Mouse (Mus musculus) gastrocnemius, adult 2 months (tissue): ENCODE results near the gene Hoxc6. TPM values are rescaled to one million over a fixed set of nuclear protein-coding genes. Genes with fewer than 3 reads are reported as not detected.
A peak's percentile ranks its signal among the peaks of the same experiment; 100 is the strongest.

Source experiments
- DNase-seq: peaks from one replicate; pipeline ENCODE4 v3.0.0; 2022
- H3K27ac ChIP-seq: fragments of 200-600 bp; 2 replicates; pipeline ENCODE4 v1.8.1; 2022; ENCODE audit warnings: mild to moderate bottlenecking
- H3K4me3 ChIP-seq: fragments of 200-600 bp; 2 replicates; pipeline ENCODE4 v1.8.1; 2022; ENCODE audit warnings: mild to moderate bottlenecking, moderate library complexity
- CTCF ChIP-seq: fragments of 200-600 bp; IDR thresholded peaks from 2 replicates; pipeline ENCODE4 v1.8.1; 2022; ENCODE audit warnings: antibody characterized with exemption, mild to moderate bottlenecking, moderate library complexity
- intact Hi-C: fragments of 180-260 bp; cut with DNase I; formaldehyde crosslinking; loops from one replicate; pipeline ENCODE4 v1.15.1; 2025
- total RNA-seq, 2 experiments: library from RNA; stranded (reverse); gene quantifications; 2 replicates each; pipeline ENCODE4 v1.2.3; 2021

Gene Hoxc6
- total RNA-seq, 2 experiments from 2014 or later: 8.1 to 8.6 TPM

- intact Hi-C loops: no loop called here
- TF ChIP-seq CTCF: no peak
- Histone ChIP-seq H3K27ac (peak overlapping the region; percentile 16), H3K4me3 (peak overlapping the region; percentile 48)
- no peak for DNase-seq
These were observed 12.9 kb downstream of the Hoxc6 start for GRCm38 (mm10) chr15:103010847-103011555.

DNA sequence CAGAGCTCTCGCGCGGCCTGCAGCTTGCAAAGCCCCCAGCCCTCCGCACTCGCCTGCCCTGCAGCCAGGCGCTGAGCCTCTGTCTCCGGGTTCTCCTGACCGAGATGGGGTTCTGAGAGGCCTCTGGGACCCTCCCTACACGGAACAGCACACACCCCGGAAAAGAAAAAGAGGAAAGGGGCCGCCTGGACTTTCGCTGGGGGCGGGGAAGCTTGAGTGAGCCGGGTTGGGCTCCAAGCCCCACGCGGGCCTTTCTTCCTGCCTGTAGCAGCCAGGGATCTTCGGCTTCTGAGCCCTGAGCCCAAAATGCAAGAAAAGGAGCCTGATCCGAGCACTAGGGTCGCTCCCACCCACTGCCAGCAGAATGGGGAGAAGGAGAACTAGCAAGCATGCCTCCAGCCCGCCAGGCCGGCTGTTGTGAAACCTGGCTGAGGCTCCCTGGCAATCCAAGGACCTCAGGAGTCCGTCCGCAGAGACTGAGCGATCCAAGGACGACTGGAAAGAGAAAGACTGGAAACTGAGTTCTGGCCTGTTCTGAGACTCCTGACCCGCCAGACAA, 13.9 kb downstream of the Hoxc6 start:
- no peak for TF ChIP-seq CTCF
- peak overlapping the region; percentile 53 for H3K27ac ChIP-seq
- DNase-seq: peak; percentile 61
- peak overlapping the region; percentile 47 for H3K4me3 ChIP-seq
- intact Hi-C loops: no loop called here

- intact Hi-C loops: loop anchor here (1.0 kb wide), 1 partner anchor 107 kb away; no protein-coding TSS in a partner anchor
- H3K4me3 ChIP-seq: peak overlapping the region; percentile 67
- DNase-seq: peak; percentile 70
- H3K27ac ChIP-seq: peak overlapping the region; percentile 78
- TF ChIP-seq CTCF: peak; percentile 83
These were observed 15.4 kb downstream of the Hoxc6 start for GRCm38 (mm10) chr15:103013238-103013984.

- intact Hi-C loops: no loop called here
- no peak for TF ChIP-seq CTCF
- DNase-seq: peak; percentile 83
- Histone ChIP-seq H3K4me3 (peak overlapping the region; percentile 67), H3K27ac (peak overlapping the region; percentile 78)
These were observed 16.3 kb downstream of the Hoxc6 start for GRCm38 (mm10) chr15:103014166-103015008.

DNA sequence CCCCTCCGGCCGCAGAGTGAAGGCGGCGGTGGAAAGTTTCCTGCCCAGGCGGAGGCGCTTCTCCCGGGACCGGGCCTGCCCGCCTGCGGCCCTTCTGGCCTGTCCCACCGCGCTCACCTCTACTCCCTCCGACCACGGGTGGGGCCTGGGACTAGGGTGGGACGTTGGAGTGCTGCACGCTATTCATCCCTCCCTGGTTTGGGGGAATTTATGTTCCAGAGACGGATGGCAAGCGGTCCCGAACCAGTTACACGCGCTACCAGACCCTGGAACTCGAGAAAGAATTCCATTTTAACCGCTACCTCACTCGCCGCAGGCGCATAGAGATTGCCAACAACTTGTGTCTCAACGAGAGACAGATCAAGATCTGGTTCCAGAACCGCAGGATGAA, 16.9 kb downstream of the Hoxc6 start:
- intact Hi-C loops: no loop called here
- DNase-seq: peak; percentile 33
- H3K27ac ChIP-seq: peak overlapping the region; percentile 78
- no peak for TF ChIP-seq CTCF
- peak overlapping the region; percentile 67 for H3K4me3 ChIP-seq

DNA sequence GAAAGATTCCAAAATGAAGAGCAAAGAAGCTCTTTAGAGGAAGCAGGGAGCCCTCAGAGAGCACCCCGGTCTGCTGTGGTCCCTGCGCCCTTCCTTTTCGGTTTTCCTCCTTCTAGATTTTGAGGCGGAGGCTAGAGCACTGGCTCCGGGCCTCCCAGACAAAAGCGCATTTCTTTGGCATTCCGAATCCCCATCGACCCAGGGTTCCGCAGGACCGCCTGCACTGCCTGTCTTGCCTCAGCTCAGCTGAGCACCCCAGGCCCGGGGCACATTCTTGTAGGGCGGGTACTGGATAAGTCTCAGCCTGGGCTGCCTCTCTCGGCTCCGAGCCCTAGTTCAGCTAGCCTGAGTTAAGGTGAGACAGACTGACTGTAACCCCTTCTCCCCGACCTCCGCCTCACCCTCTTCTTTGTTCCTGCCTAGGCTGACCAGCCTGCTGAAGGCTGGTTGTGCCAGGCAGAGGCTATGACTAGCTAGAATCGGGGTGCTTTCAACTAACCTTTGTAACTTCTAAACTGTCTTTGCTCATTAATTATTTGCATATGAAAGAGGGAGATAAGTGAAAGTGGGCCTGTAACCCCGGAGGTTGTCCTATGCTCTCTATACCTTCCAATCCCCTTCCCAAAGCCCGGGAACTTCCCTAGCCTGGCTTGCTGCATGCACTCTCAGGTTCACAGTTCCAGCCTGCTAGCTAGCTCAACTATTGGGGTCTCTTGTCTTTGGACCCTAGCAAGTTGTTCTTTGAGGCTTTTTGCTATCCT, 17.5 kb downstream of the Hoxc6 start:
- peak overlapping the region; percentile 67 for H3K4me3 ChIP-seq
- peak overlapping the region; percentile 78; the same call in 1 of the 2 replicates for H3K27ac ChIP-seq
- no peak for TF ChIP-seq CTCF
- DNase-seq: no peak
- intact Hi-C loops: no loop called here

- no peak for TF ChIP-seq CTCF
- intact Hi-C loops: no loop called here
- no peak for DNase-seq
- Histone ChIP-seq H3K27ac (no peak within 1 kb of the TSS), H3K4me3 (no peak within 1 kb of the TSS)
These were observed 20.6 kb downstream of the Hoxc6 start, which contains the start of gene Hoxc4 for GRCm38 (mm10) chr15:103018636-103019035. Gene Hoxc4, plus strand, starts transcription at chr15:103018934.

DNA sequence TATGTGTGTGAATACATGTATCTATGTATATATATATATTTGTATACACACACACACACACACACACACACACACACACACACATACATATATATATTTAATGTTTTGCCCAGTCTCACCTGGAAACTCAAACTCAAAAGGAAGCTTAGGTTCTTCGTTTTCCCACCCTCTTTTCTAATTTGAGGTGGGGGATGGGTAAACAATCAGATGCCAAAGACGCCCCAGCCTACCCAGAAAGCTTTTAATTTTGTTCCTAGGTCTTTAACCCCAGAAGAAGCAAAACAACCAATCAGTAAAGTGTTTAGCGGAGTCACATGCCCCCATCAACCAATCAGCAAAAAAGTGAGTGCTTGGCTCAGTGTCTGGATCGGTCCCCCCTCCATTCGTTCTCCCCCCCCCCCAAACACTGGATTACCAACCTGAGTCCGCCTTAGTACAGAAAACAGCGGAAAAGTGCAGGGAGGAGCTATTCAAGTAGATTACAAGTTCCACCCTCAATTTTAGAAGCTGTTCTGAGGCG, 22.9 kb downstream of the Hoxc6 start:
- TF ChIP-seq CTCF: no peak
- intact Hi-C loops: no loop called here
- no peak for DNase-seq
- H3K4me3 ChIP-seq: no peak overlapping the region
- H3K27ac ChIP-seq: no peak overlapping the region

GRCm38 (mm10) chr15:103021544-103021943, 23.5 kb downstream of the Hoxc6 start:
- Histone ChIP-seq H3K27ac (no peak overlapping the region), H3K4me3 (no peak overlapping the region)
- DNase-seq: no peak
- no peak for TF ChIP-seq CTCF
- intact Hi-C loops: no loop called here

GRCm38 (mm10) chr15:103024131-103024530, 26.1 kb downstream of the Hoxc6 start:
- Histone ChIP-seq H3K4me3 (no peak overlapping the region), H3K27ac (no peak overlapping the region)
- intact Hi-C loops: no loop called here
- no peak for TF ChIP-seq CTCF
- no peak for DNase-seq
